Mouse (Mus musculus) cerebellum, adult (tissue): ENCODE results near the gene Fxyd3.

Source experiments
- ATAC-seq: cut with Nextera tagmentation; 2 replicates; pipeline ENCODE4 v1.9.2; 2017; ENCODE audit warnings: mild to moderate bottlenecking, moderate library complexity, mixed read lengths; ENCODE audit not compliant: insufficient number of reproducible peaks, low FRiP score, low TSS enrichment

Fxyd3 gene

GRCm38 (mm10) chr7:31051321-31052021 is 25.0 kb downstream of the Fxyd3 start, which contains the start of gene Fxyd7:
Gene Fxyd7 (minus strand): TSS chr7:31051467.
- no peak for ATAC-seq

GRCm38 (mm10) chr7:31050921-31051320 is 25.6 kb downstream of the Fxyd3 start:
- ATAC-seq = no peak

DNA sequence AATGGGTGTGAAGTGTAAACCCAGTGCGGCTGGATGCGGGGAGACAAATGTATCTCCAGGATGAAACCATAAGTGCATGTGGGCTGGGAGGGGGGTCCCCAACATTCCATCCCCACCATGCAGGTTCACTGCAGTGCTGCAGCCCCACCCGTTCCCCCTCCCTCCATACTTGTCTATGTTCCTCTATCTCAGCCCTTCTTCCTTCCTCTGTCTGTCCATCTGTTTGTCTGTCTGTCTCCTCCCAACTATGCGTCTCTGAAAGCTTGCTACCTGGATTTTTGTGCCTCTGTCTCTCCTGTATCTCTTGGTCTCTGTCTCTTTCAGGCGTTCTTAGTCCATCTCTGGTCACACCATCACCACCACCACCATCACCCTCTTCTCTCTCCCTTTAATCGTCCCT is 26.0 kb downstream of the Fxyd3 start:
- no peak for ATAC-seq

- no peak for ATAC-seq
Measured at GRCm38 (mm10) chr7:31049846-31050281, 26.6 kb downstream of the Fxyd3 start.

- ATAC-seq = no peak
Measured at GRCm38 (mm10) chr7:31049135-31049845, 27.2 kb downstream of the Fxyd3 start.

- ATAC-seq = no peak
Measured at GRCm38 (mm10) chr7:31042431-31042910, 34.0 kb downstream of the Fxyd3 start, which contains the start of gene Fxyd5. Gene Fxyd5 (minus strand): TSS chr7:31042481.

DNA sequence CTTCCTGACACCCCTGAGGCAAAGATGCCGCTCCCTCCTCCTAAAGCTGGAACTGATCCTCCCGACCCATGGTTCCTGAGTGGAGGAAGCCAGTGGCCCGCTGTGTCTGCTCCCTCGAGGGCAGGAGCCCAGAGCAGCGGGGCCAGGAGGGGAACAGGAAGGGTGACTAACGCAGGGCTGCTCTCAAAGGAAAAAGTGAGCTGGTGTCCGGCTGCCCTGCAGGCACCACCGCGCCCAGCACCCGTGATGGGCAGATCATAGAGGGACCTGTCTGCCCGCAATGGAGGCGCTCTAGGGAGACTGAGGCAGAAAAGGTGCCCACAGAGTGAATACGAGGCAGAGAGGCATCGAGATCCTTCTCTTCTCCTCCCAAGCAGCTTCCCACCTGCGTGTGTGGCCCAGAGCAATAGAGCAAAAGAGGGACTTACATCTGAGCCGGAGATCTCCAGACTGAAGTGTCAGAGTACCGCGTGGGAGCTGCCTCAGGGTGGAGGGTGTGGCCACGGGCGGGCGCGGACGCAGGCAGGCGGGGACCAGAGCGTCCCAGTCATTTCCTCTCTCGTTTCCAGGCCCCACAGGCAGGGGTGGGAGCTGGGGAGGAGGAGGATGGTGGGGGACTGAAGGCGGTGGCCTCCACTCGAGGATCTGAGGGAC is 34.7 kb downstream of the Fxyd3 start:
- no peak for ATAC-seq

DNA sequence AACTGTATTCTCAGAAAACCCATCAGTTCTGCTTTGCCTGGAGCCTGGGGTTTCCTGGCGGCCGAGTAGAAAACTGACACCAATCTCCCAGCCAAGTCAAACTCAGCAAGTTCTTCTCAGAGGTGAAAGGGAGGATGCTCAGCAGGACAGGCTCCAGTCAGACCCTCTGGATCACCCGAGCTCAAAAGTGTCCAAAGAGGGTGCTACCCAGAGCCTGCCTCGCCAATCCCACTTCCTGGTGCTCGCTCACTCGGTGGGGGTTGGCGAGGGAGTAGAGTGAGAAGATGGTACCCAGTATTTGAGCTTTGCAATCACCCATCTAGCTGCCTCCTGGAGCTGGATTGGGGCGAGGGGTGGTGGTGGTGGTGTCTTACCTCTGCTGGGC is 35.5 kb downstream of the Fxyd3 start:
- no peak for ATAC-seq

DNA sequence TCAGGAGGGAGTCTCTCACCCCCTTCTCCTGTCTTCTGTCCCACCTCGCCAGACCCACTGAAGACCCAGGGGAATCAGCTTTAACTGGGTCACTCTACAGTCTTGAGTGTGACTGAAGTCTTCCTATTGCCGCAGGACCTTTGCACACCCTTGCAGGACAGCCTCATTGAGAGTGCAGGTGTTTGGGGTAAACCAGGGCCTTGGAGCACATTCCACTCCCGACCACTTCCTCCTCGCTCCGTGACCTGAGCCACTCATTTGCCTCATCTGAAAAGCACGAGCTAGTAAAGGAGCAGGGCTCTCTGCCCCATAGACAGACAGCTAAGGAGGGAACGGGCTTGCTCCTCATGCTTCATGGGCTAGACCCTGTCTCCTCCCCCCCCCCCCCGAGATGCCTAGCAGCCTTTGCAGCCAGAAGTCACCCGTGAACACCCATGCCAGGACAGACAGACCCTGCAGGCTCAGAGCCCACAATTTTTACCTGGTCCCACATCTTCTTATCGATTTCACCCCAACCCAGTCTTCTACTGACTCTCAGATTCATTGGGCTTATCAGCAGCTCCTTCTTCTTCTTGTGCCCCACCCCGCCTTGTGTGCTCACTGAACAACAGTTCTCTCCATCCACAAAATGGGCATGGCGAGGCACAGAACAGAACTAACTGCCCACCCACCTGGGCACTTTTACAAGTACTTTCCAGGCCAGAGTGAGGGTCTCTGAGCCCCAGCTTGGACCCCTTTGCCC is 36.1 kb downstream of the Fxyd3 start:
- no peak for ATAC-seq

- no peak for ATAC-seq
Measured at GRCm38 (mm10) chr7:31039011-31039410, 37.5 kb downstream of the Fxyd3 start.

GRCm38 (mm10) chr7:31037675-31038074 is 38.8 kb downstream of the Fxyd3 start:
- no peak for ATAC-seq

DNA sequence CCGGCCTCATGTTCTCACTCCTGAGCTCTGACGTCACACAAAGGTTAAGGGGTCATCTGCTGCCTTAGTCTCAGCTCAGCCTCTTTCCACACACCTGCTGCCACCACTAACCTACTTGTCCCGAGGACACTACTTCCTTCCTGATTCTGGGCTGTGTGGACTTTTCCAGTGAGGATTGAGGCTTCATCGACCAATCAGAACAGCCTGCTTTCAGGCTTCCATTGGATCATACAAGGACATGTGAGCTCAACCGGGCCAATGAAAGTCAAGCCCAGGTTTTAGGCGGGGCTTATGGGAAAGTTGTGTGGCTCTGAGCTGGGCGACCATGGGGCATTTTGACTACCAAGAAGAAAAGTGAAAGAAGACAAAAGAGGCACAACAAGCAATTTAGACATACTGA is 39.6 kb downstream of the Fxyd3 start:
- ATAC-seq = no peak

- ATAC-seq = no peak
Measured at GRCm38 (mm10) chr7:31035291-31035690, 41.2 kb downstream of the Fxyd3 start.

DNA sequence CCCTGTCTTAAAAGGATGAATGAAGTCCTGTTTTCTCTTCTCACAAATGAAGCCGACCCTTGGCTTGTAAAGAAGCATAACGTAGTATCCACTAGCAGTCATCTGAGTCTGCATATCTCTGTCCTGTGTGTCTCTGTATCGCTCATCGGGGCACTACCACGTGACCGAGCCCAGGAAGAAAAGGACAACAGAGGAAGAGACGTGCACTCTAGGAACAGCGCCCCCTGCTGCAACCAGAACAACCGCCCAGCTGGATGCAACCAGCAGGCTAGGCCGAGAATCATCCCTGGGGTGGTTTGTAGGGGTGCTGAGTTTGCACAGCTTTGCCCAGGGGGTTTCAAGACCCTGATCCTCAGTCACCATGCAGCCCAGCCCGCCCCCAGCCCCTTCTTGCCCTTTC is 41.7 kb downstream of the Fxyd3 start:
- ATAC-seq = no peak

GRCm38 (mm10) chr7:31033409-31034165 is 42.9 kb downstream of the Fxyd3 start:
- ATAC-seq = no peak

DNA sequence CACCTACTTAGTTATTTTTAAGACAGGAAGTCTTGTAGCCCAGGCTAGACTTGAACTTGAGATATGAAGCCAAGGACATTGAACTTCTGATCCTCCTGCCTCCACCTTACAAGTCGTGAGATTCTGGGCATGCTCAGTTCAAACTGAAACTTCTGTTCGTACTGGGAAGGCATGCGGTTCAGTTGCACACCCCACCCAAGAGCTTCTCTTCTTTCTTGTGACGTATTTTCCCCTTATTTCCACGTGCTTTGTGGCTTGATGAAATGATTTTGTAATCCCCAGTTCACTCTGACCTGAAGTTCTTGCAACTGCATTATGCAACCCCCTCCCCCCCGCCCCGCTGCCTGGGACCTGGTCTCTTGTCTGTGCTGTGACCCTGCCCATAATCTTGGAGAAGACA is 44.8 kb downstream of the Fxyd3 start:
- no peak for ATAC-seq

- no peak for ATAC-seq
Measured at GRCm38 (mm10) chr7:31030717-31031116, 45.8 kb downstream of the Fxyd3 start.

GRCm38 (mm10) chr7:31028609-31029008 is 47.9 kb downstream of the Fxyd3 start:
- ATAC-seq = no peak
